7 mouse cellular contexts compared by ENCODE assay signal in the genomic region with DNA sequence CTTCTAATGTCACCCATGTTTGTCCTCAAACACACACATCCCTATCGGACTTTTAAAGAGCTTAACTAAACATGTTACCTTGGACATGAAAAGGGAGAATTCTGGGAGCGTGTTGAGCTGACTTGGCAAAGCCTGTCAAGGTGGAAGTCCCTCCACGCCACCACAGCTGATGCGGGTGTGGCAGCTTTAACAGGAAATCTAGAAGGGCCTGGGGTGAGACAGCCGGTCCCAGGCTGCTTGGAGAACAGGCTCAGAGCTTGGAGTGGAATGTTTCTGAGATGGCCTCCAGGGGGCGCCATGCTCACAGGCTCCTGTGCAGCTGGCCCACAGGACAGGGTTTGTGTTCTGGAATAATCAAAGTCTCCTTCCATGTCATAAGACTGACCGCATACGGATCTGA. TPM values are rescaled to one million over a fixed set of nuclear protein-coding genes. Genes with fewer than 3 reads are reported as not detected.
DNase-seq lines count a peak whose midpoint lies in the region; ATAC-seq and TF ChIP-seq lines count a peak whose summit lies in the region.

A gene (minus strand): TSS at position 169 of the 400 bp plus-strand sequence.

- no peaks in the 10 kb centered on the region for H3K36me3 ChIP-seq in hindbrain, postnatal 0 days (ENCODE audit: insufficient read depth, low read length)

- H3K9me3 ChIP-seq in hindbrain, postnatal 0 days (ENCODE audit: low read length), result no peaks in the 10 kb centered on the region

- 18% methylated on average over 8 of the region's 8 CpGs for WGBS in cerebellum, adult 2 months
- 25% methylated on average over 8 of the region's 8 CpGs for WGBS in hindbrain, postnatal 0 days

- no peak within 1 kb of the TSS; the same call in 1 of the 2 replicates for H3K9ac ChIP-seq in hindbrain, postnatal 0 days (replicated peaks; ENCODE audit: low read length)

- peak within 1 kb of the TSS; percentile 5; the same call in 1 of the 2 replicates for H3K4me2 ChIP-seq in hindbrain, postnatal 0 days (ENCODE audit: low read depth, low read length)

- no peak within 1 kb of the TSS for H3K4me3 ChIP-seq in cerebellum, adult 2 months (replicated peaks; ENCODE audit: insufficient read depth, low read depth, low read length)
- H3K4me3 ChIP-seq in hindbrain, postnatal 0 days (ENCODE audit: low read length), result no peak within 1 kb of the TSS

- H3K27ac ChIP-seq in cerebellum, adult 2 months (ENCODE audit: insufficient read depth, low read length), result no peak within 1 kb of the TSS
- no peak within 1 kb of the TSS for H3K27ac ChIP-seq in hindbrain, postnatal 0 days

- ATAC-seq in frontal cortex, adult (ENCODE audit: low TSS enrichment), result peak; percentile 70
- peak; percentile 72 for ATAC-seq in hindbrain, postnatal 0 days
- ATAC-seq in megakaryocyte progenitor cell, adult 5-6 weeks (replicated peaks; ENCODE audit: poor library complexity), result peak; percentile 82

- DNase-seq in WW6 (ENCODE audit: low read depth, low spot score), result peak; percentile 43
- DNase-seq in cerebellum, adult 2 months, result peak; percentile 73 to 74
- peak; percentile 89 for DNase-seq in hindbrain, postnatal 0 days (ENCODE audit: low spot score)
- peak; percentile 53 to 83 for DNase-seq in left cerebral cortex, postnatal 10 days (ENCODE audit: extremely low spot score in 1 of 2, low spot score in 2 of 2)
- DNase-seq in right cerebral cortex, postnatal 25 days, result peak; percentile 72

- intact Hi-C loops in left cerebral cortex, postnatal 10 days (cut with DNase I), result loop anchor here (1.0 to 5.0 kb wide), 2 partner anchors 36 to 186 kb away; no protein-coding TSS in a partner anchor

- peak; percentile 84 for TF ChIP-seq CTCF in cerebellum, adult 2 months (IDR thresholded peaks at IDR 0.05; ENCODE audit: borderline replicate concordance, insufficient read depth, low read depth, low read length)
- TF ChIP-seq CTCF in hindbrain, postnatal 0 days (IDR thresholded peaks at IDR 0.05; ENCODE audit: low read depth), result peak; percentile 90

- no peaks in the 10 kb centered on the region for H3K27me3 ChIP-seq in cerebellum, adult 2 months (ENCODE audit: control insufficient read depth, insufficient read depth, low read length)
- no peaks in the 10 kb centered on the region for H3K27me3 ChIP-seq in hindbrain, postnatal 0 days (ENCODE audit: insufficient read depth, low read length)

- no peak for TF ChIP-seq POLR2A in cerebellum, adult 2 months (IDR thresholded peaks at IDR 0.05; ENCODE audit: borderline replicate concordance, insufficient read depth, low read length)

- peaks cover 15% of the 10 kb centered on the region; the same call in 1 of the 2 replicates for H3K4me1 ChIP-seq in cerebellum, adult 2 months (ENCODE audit: control insufficient read depth, insufficient read depth, low read length)
- 0 out of 2 replicates have a peak, but pooled peaks cover 2% of the 10 kb centered on the region for H3K4me1 ChIP-seq in hindbrain, postnatal 0 days (ENCODE audit: insufficient read depth, low read length)

RNA-seq across cellular contexts. Expression of the gene that starts here (rescaled TPM):
- 0.07 and 0.13 TPM in 2 replicates for polyA plus RNA-seq in cerebellum, adult 2 months (2012; rRNA removed)
- not detected in 2 replicates for total RNA-seq in hindbrain, postnatal 0 days (2014; rRNA removed)
- 0.81 and 0.88 TPM in 2 replicates for polyA plus RNA-seq in hindbrain, postnatal 0 days (2015; fragmentation: Nextera tagmentation; extraction: Ambion mirVana)
- total RNA-seq in left cerebral cortex, postnatal 10 days (2021), result not detected
- 2.4 and 5.2 TPM in 2 replicates for total RNA-seq in megakaryocyte progenitor cell, adult 5-6 weeks (2015)
- 2.7 and 5.0 TPM in 2 replicates for total RNA-seq in megakaryocyte progenitor cell, adult 5-6 weeks (2017)

Comparison
In these comparisons a context has a peak if more than half of its experiments do, and no peak if none do; other contexts are left out.
1. Peak in DNase-seq in cerebellum, adult 2 months; RNA of the gene not detected or under 1 TPM.
2. Peak in DNase-seq, ATAC-seq and H3K4me2 ChIP-seq in hindbrain, postnatal 0 days; RNA of the gene not detected or under 1 TPM.
3. Peak in DNase-seq in left cerebral cortex, postnatal 10 days; RNA of the gene not detected or under 1 TPM.